Mouse (Mus musculus) heart, adult 2 months (tissue): ENCODE results near the gene Itih1.

ENCODE experiments used
- CTCF ChIP-seq: fragments of 200-600 bp; IDR thresholded peaks from 2 replicates; pipeline ENCODE4 v1.8.1; 2022; ENCODE audit warnings: antibody characterized with exemption, mild to moderate bottlenecking, moderate library complexity
- POLR2A ChIP-seq: fragments of 200-500 bp; IDR thresholded peaks from 2 replicates; pipeline ENCODE4 v1.6.1; 2011; ENCODE audit warnings: mild to moderate bottlenecking, low read depth, low read length, control low read depth; ENCODE audit not compliant: insufficient read depth

- TF ChIP-seq POLR2A = no peak
- TF ChIP-seq CTCF = no peak
These were observed 15.4 kb upstream of the Itih1 start for GRCm38 (mm10) chr14:30958517-30958916.
